Mouse (Mus musculus): ENCODE results near the gene Ddx47. TPM values are rescaled to one million over a fixed set of nuclear protein-coding genes. Genes with fewer than 3 reads are reported as not detected.

Gene Ddx47
- polyA plus RNA-seq, 3 experiments from 2014 or later, result 133 to 189 (median 188) TPM

GRCm38 (mm10) chr6:135011734-135012116, 313 bp downstream of the Ddx47 start:
- ATAC-seq, result peak; percentile 55

GRCm38 (mm10) chr6:135017211-135017610, 5.8 kb downstream of the Ddx47 start:
- no peak for ATAC-seq

- no peak for ATAC-seq
Observed at GRCm38 (mm10) chr6:135019564-135019963, 8.2 kb downstream of the Ddx47 start.

GRCm38 (mm10) chr6:135021633-135022032, 10.2 kb downstream of the Ddx47 start:
- ATAC-seq, result no peak

- ATAC-seq, result no peak
Observed at GRCm38 (mm10) chr6:135023379-135023778, 12.0 kb downstream of the Ddx47 start.

- no peak for ATAC-seq
Observed at GRCm38 (mm10) chr6:135024781-135025420, 13.5 kb downstream of the Ddx47 start.

GRCm38 (mm10) chr6:135026232-135026631, 14.8 kb downstream of the Ddx47 start:
- ATAC-seq, result peak; percentile 69

GRCm38 (mm10) chr6:135026755-135027154, 15.3 kb downstream of the Ddx47 start:
- no peak for ATAC-seq

- ATAC-seq, result no peak
Observed at GRCm38 (mm10) chr6:135029246-135029645, 17.8 kb downstream of the Ddx47 start.

- ATAC-seq, result no peak
Observed at GRCm38 (mm10) chr6:135038674-135039073, 27.3 kb downstream of the Ddx47 start.

- ATAC-seq, result no peak
Observed at GRCm38 (mm10) chr6:135040275-135040871, 29.0 kb downstream of the Ddx47 start.

GRCm38 (mm10) chr6:135041930-135042329, 30.5 kb downstream of the Ddx47 start:
- ATAC-seq, result no peak

GRCm38 (mm10) chr6:135047276-135047675, 35.9 kb downstream of the Ddx47 start:
- no peak for ATAC-seq

GRCm38 (mm10) chr6:135048509-135048908, 37.1 kb downstream of the Ddx47 start:
- ATAC-seq, result no peak

- ATAC-seq, result no peak
Observed at GRCm38 (mm10) chr6:135048956-135049355, 37.5 kb downstream of the Ddx47 start.

- no peak for ATAC-seq
Observed at GRCm38 (mm10) chr6:135053789-135054188, 42.4 kb downstream of the Ddx47 start.

- ATAC-seq, result no peak
Observed at GRCm38 (mm10) chr6:135055882-135056281, 44.5 kb downstream of the Ddx47 start.

- ATAC-seq, result no peak
Observed at GRCm38 (mm10) chr6:135060728-135061127, 49.3 kb downstream of the Ddx47 start.

GRCm38 (mm10) chr6:135064621-135065020, 53.2 kb downstream of the Ddx47 start:
- no peak for ATAC-seq

GRCm38 (mm10) chr6:135065236-135065957, 54.0 kb downstream of the Ddx47 start, which contains the start of gene Gprc5a:
TSS of gene Gprc5a (plus strand) at chr6:135065651.
- ATAC-seq, result peak; percentile 93

GRCm38 (mm10) chr6:135066795-135067445, 55.5 kb downstream of the Ddx47 start:
- ATAC-seq, result no peak

- ATAC-seq, result no peak
Observed at GRCm38 (mm10) chr6:135068221-135068620, 56.8 kb downstream of the Ddx47 start.

GRCm38 (mm10) chr6:135069856-135070255, 58.4 kb downstream of the Ddx47 start:
- no peak for ATAC-seq

Data from inflammation-experienced regulatory T-cells, adult 6 months (primary cell).